Mouse (Mus musculus): ENCODE data around the gene Msi2. TPM values are rescaled to one million over a fixed set of nuclear protein-coding genes. Genes with fewer than 3 reads are reported as not detected.

Gene Msi2
- total RNA-seq (2021) = 100 to 1,000 TPM; 178 to 179 TPM
- long read RNA-seq, experiment 1, partial matches to known transcripts = 3 of 44 reads
- long read RNA-seq, experiment 1, other reads (novel, unspliced or antisense) = 41 of 44 reads
- long read RNA-seq, experiment 2, partial matches to known transcripts = 1 of 45 reads
- long read RNA-seq, experiment 2, other reads (novel, unspliced or antisense) = 44 of 45 reads

- intact Hi-C loops (cut with DNase I) = loop anchor here (5.0 kb wide), 1 partner anchor 61 kb away; no protein-coding TSS in a partner anchor
- peak; percentile 86 to 91 for DNase-seq
Measured at GRCm38 (mm10) chr11:88718050-88718765, at the start of gene Msi2. TSS of gene Msi2 (minus strand) at chr11:88718513.

DNA sequence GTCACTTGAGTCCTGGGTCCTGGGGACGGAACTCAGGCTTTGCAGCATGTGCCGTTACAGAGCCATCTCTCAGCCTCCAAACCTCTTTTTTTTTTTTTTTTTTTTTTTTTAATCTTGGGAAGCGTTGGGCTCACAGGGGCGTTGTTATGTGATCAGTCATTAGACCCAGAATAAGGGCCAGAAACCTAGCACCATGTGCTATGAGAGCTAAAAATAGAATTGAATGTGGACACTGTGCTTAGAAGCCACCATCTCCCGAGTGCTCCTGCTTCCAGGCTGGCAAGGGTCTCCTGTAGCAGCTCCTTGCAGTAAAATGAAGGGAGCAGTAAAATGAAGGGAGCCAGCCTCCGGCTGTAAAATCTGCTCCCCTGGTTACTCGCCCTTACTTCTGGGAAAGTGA is 47.3 kb upstream of the Msi2 start:
- intact Hi-C loops (cut with DNase I) = no loop called here
- peak in 1 of 2 experiments; percentile 17 for DNase-seq

DNA sequence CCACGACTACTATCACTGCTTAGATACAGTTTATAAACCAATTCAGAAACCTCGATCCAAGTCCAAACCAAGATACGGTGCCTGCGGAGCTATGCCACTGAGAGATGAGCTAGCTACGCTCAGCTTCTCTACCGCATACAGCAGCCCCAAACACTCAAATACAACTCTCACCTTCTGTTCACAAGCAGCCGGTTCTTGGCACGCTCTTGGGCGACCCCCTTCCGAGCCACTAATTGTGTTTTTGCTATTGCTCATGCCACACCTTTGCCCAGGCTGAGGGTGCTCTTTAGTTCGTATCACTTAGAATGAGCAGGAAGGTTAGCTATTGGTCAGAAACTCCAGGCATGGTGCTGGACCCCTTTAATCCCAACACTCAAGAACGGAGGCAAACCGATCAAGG is 45.1 kb upstream of the Msi2 start:
- DNase-seq = no peak
- intact Hi-C loops (cut with DNase I) = no loop called here

- intact Hi-C loops (cut with DNase I) = no loop called here
- no peak for DNase-seq
Measured at GRCm38 (mm10) chr11:88759501-88759900, 41.2 kb upstream of the Msi2 start.

DNA sequence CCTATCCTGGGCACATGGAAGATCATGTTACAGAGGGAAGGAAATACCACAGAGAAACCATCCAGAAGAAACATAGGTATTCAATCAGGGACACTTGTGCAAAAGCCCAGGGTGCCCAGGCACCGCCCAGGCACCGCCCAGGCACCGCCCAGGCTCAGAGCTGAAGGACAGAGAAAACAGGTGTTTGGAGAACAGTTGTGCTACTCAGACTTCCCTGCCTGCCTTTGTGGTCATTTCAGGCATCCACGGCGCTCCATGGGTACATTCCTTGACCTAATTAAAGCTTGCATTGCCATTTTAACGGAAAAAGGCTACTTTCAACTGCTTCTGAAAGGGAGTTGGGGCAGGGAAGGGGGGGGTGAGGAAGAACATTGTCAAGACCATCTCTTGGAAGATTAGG is 40.1 kb upstream of the Msi2 start:
- intact Hi-C loops (cut with DNase I) = no loop called here
- DNase-seq = no peak

DNA sequence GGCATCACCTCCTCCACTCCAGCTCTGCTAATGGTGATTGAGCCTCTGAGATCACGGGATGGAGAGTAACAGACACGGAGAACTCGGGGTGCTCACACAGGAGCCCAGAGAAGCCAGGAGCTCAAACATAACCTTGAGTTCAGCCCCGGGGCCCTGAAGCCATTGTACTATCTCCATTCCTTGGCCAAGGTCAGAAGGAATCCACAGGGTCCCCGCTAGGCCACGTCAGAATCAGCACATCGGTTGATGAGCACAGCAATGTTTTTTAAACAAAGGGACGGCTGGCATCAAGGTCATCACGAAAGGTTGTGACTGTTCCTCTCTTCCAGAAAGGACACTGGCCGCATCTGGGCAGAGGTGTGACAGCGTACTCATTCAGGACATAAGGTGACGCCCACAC is 27.0 kb upstream of the Msi2 start:
- intact Hi-C loops (cut with DNase I) = loop anchor here (10.0 kb wide), 1 partner anchor 321 kb away; no protein-coding TSS in a partner anchor
- DNase-seq = no peak

DNA sequence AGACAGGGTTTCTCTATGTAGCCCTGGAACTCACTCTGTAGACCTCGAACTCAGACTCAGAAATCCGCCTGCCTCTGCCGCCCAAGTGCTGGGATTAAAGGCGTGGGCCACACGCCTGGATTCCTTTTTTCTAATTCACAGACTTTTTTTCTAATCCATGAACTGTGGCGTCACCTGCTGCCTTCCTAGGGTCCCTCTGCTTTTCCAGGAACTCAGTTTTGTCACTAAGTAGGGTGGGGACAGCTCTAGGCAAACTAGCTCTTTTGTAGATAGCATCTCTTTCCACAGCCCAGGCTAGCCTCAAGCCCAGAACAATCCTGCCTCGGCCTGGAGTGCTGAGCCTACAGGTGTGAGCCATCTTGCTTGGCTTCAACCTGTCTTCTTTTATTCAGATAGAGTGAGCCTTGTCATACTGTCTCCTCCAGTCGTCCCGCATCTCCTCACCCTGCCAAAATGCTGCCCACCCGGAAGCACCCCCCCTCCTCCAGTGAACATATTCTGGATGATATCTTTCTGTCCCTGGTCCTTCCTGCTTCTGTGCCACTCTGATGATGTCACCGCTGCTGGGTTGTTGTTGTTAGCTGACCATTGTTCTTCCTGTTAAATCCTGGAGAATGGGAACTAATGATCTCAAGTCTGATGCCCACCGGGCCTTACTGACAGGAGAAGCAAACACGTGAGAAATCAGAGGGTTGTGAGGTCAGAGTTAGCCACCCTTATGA is 21.4 kb upstream of the Msi2 start:
- intact Hi-C loops (cut with DNase I) = loop anchor here (10.0 kb wide), 1 partner anchor 315 kb away; no protein-coding TSS in a partner anchor
- no peak for DNase-seq

GRCm38 (mm10) chr11:88729363-88729762 is 11.1 kb upstream of the Msi2 start:
- intact Hi-C loops (cut with DNase I) = loop anchor here (2.0 to 10.0 kb wide), 4 partner anchors 93 to 505 kb away; no protein-coding TSS in a partner anchor
- no peak for DNase-seq

- peak; percentile 57 to 66 for DNase-seq
- intact Hi-C loops (cut with DNase I) = loop anchor here (2.0 to 10.0 kb wide), 4 partner anchors 94 to 504 kb away; no protein-coding TSS in a partner anchor
Measured at GRCm38 (mm10) chr11:88728508-88728890, 10.2 kb upstream of the Msi2 start.

DNA sequence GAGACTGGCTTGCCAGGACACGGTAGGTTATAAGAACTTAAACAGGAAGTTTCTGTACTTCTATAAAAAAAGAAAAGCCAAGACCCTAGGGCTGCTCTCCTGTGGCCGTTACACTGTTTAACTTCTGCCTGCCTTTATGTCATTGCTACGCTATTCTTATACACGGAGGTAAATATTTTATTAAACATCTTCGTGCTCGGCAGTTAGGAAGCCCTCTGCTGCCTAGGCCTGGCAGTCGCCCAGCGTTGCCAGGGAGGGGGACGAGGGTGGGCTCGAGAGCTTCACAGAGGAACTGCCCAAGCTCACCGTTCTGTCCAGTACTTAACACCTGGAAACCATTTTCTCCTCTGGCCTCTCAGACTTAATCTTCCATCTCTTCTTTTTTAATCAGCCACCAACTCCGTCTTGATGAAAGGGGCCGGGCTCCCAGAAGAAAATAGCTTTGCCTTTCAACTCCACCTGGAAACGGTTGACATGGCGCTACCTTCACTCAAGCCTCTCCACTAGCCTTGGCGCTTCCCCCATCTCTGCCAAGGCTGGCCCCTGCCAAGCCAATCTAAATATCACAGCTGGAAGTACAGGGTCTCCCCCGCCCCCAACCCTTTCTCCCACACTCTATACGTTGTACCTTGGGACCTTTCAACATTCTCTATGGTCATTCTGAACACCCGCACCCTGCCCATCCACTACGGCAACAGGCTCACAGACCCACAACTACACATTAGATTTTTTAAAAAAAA is 9.6 kb upstream of the Msi2 start:
- intact Hi-C loops (cut with DNase I) = loop anchor here (2.0 to 10.0 kb wide), 4 partner anchors 94 to 503 kb away; no protein-coding TSS in a partner anchor
- no peak for DNase-seq

- intact Hi-C loops (cut with DNase I) = loop anchor here (10.0 kb wide), 1 partner anchor 496 kb away; no protein-coding TSS in a partner anchor
- DNase-seq = no peak
Measured at GRCm38 (mm10) chr11:88721144-88721636, 2.9 kb upstream of the Msi2 start.

GRCm38 (mm10) chr11:88720261-88721143 is 2.2 kb upstream of the Msi2 start:
- intact Hi-C loops (cut with DNase I) = loop anchor here (10.0 kb wide), 1 partner anchor 496 kb away; no protein-coding TSS in a partner anchor
- DNase-seq = no peak

GRCm38 (mm10) chr11:88719601-88720000 is 1.3 kb upstream of the Msi2 start:
- no peak for DNase-seq
- intact Hi-C loops (cut with DNase I) = loop anchor here (5.0 kb wide), 1 partner anchor 62 kb away; no protein-coding TSS in a partner anchor

DNA sequence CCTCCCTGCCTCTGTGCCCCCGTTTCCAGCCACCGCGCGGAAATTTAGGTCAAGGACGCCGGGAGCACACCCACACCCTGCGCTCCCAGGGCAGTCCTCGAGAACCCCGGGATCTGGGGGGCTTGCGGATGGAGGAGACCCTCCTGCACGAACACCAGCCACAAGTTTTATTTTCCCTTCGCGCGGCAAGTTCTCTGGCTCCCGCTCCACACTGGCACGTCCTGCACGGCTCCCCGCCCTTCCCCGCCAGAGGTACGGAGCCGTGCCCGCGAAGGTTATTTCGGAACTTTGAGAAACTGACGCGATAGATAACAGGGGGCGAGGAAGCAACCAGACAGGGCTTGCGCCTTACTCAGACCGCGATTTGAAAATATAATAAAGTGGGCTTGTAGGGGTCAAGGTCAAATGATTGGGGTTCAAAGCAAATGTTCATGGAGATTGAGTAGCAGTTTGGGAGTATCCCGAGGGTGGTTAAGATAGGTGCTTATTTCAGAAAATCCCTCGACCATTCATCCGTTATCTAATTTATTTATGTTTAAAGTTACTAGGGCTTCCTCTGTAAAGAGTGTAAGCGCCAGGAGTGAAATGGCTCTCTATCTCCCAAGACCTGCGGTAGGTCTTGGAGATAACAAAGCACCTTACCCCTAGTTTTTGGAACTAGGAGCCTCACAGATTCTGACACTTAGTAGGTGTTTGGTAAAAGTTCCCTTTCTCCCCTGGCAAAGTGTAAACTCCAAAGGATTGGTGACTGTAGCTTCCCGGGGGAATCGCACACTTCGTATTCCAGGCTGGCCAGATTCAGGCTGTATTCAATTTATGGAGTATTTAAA is 668 bp upstream of the Msi2 start:
- DNase-seq = peak in 1 of 2 experiments; percentile 34
- intact Hi-C loops (cut with DNase I) = loop anchor here (5.0 kb wide), 1 partner anchor 62 kb away; no protein-coding TSS in a partner anchor

- intact Hi-C loops (cut with DNase I) = loop anchor here (5.0 kb wide), 1 partner anchor 60 kb away; no protein-coding TSS in a partner anchor
- DNase-seq = no peak
Measured at GRCm38 (mm10) chr11:88717644-88718049, 666 bp downstream of the Msi2 start.

- intact Hi-C loops (cut with DNase I) = loop anchor here (5.0 kb wide), 1 partner anchor 60 kb away; no protein-coding TSS in a partner anchor
- DNase-seq = no peak
Measured at GRCm38 (mm10) chr11:88717016-88717643, 1.2 kb downstream of the Msi2 start.
